Mouse (Mus musculus) NIH3T3 (cell line): Measurements from ENCODE around the gene Lingo1.

ENCODE experiments used
- DNase-seq: peaks from one replicate; pipeline ENCODE4 v3.0.0-alpha.2; 2012; ENCODE audit warnings: low read depth

Gene Lingo1

GRCm38 (mm10) chr9:56722089-56722825 lies 74.0 kb downstream of the Lingo1 start:
- no peak for DNase-seq

GRCm38 (mm10) chr9:56718984-56719383 lies 77.3 kb downstream of the Lingo1 start:
- no peak for DNase-seq

- no peak for DNase-seq
Measured at GRCm38 (mm10) chr9:56716565-56716964, 79.7 kb downstream of the Lingo1 start.

GRCm38 (mm10) chr9:56716066-56716465 lies 80.2 kb downstream of the Lingo1 start:
- no peak for DNase-seq

- DNase-seq, result no peak
Measured at GRCm38 (mm10) chr9:56714391-56714790, 81.9 kb downstream of the Lingo1 start.

GRCm38 (mm10) chr9:56712667-56713369 lies 83.5 kb downstream of the Lingo1 start:
- no peak for DNase-seq

GRCm38 (mm10) chr9:56710958-56711357 lies 85.3 kb downstream of the Lingo1 start:
- DNase-seq, result no peak

GRCm38 (mm10) chr9:56706482-56707085 lies 89.7 kb downstream of the Lingo1 start:
- DNase-seq, result no peak

- peak; percentile 4 for DNase-seq
Measured at GRCm38 (mm10) chr9:56701394-56701793, 94.9 kb downstream of the Lingo1 start.

GRCm38 (mm10) chr9:56700866-56701265 lies 95.4 kb downstream of the Lingo1 start:
- no peak for DNase-seq

- no peak for DNase-seq
Measured at GRCm38 (mm10) chr9:56698715-56699370, 97.4 kb downstream of the Lingo1 start.

GRCm38 (mm10) chr9:56694079-56694478 lies 102.2 kb downstream of the Lingo1 start:
- no peak for DNase-seq

GRCm38 (mm10) chr9:56691226-56691625 lies 105.0 kb downstream of the Lingo1 start:
- no peak for DNase-seq

- no peak for DNase-seq
Measured at GRCm38 (mm10) chr9:56690679-56691078, 105.6 kb downstream of the Lingo1 start.

- no peak for DNase-seq
Measured at GRCm38 (mm10) chr9:56687490-56687889, 108.8 kb downstream of the Lingo1 start.

GRCm38 (mm10) chr9:56687145-56687477 lies 109.2 kb downstream of the Lingo1 start:
- DNase-seq, result no peak

GRCm38 (mm10) chr9:56686339-56687144 lies 109.7 kb downstream of the Lingo1 start:
- no peak for DNase-seq

- no peak for DNase-seq
Measured at GRCm38 (mm10) chr9:56682826-56683225, 113.4 kb downstream of the Lingo1 start.

- DNase-seq, result no peak
Measured at GRCm38 (mm10) chr9:56681950-56682349, 114.3 kb downstream of the Lingo1 start.

GRCm38 (mm10) chr9:56678929-56679681 lies 117.2 kb downstream of the Lingo1 start:
- DNase-seq, result no peak

GRCm38 (mm10) chr9:56675696-56676095 lies 120.6 kb downstream of the Lingo1 start:
- no peak for DNase-seq
